Mouse (Mus musculus) E14TG2a.4 (cell line): ENCODE measurements around the gene Anapc4.

ENCODE experiments used
- CTCF ChIP-seq: conservative IDR thresholded peaks from 2 replicates; pipeline ENCODE4 v1.5.1; 2014; ENCODE audit warnings: low read length
- NANOG ChIP-seq: IDR thresholded peaks from 2 replicates; pipeline ENCODE4 v1.6.1; 2014; ENCODE audit warnings: borderline replicate concordance, low read length, mixed read lengths
- POU5F1 ChIP-seq: IDR thresholded peaks from 2 replicates; pipeline ENCODE4 v1.6.1; 2014; ENCODE audit warnings: low read length, borderline replicate concordance

- no peak for TF ChIP-seq CTCF
- TF ChIP-seq POU5F1, result no peak
- TF ChIP-seq NANOG, result no peak
These were observed 32.0 kb downstream of the Anapc4 start for GRCm38 (mm10) chr5:52865825-52866224.
